Mouse (Mus musculus): Measurements from ENCODE around the gene Cldn12. TPM values are rescaled to one million over a fixed set of nuclear protein-coding genes. Genes with fewer than 3 reads are reported as not detected.
A peak's percentile ranks its signal among the peaks of the same experiment; 100 is the strongest.

The Cldn12 gene
- polyA plus RNA-seq, 1 experiment from 2014 or later = 29.9 TPM

DNA sequence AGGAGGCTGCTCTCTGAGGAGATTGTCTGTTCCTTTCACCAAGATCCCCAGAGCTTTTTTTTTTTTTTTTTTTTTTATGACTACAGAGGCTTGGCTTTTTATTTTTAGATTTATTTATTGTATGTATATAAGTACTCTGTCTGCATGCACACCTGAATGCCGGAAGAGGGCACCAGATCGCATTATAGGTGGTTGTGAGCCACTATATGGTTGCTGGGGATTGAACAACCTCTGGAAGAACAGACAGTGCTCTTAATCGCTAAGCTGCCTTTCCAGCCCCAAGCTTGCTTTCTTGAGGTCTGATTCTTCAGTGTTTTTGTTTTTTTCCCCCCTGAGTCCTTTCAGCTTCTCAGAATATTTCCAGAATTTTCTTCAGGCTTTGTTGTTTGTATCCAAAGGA, 28.7 kb downstream of the Cldn12 start:
- H3K27ac ChIP-seq (replicated peaks; ENCODE audit: low read depth, low read length) = no peak overlapping the region
- H3K9me3 ChIP-seq (replicated peaks; ENCODE audit: control insufficient read depth, low read length) = no peaks in the 10 kb centered on the region
- H3K4me2 ChIP-seq (ENCODE audit: low read depth, low read length) = no peak overlapping the region
- H3K27me3 ChIP-seq (ENCODE audit: control insufficient read depth, insufficient read depth, low read length) = no peaks in the 10 kb centered on the region
- 38% methylated on average over 3 of the region's 3 CpGs for WGBS
- no peak overlapping the region for H3K4me3 ChIP-seq (ENCODE audit: low read depth, low read length)
- DNase-seq (ENCODE audit: low spot score) (no peak), ATAC-seq (replicated peaks; ENCODE audit: insufficient number of reproducible peaks, low FRiP score, low TSS enrichment, low read depth) (no peak)
- H3K36me3 ChIP-seq (replicated peaks; ENCODE audit: control insufficient read depth, insufficient read depth, low read depth, low read length) = no peaks in the 10 kb centered on the region
- H3K9ac ChIP-seq (replicated peaks; ENCODE audit: low read length) = no peak overlapping the region
- no peaks in the 10 kb centered on the region for H3K4me1 ChIP-seq (ENCODE audit: control insufficient read depth, insufficient read depth, low read length)

DNA sequence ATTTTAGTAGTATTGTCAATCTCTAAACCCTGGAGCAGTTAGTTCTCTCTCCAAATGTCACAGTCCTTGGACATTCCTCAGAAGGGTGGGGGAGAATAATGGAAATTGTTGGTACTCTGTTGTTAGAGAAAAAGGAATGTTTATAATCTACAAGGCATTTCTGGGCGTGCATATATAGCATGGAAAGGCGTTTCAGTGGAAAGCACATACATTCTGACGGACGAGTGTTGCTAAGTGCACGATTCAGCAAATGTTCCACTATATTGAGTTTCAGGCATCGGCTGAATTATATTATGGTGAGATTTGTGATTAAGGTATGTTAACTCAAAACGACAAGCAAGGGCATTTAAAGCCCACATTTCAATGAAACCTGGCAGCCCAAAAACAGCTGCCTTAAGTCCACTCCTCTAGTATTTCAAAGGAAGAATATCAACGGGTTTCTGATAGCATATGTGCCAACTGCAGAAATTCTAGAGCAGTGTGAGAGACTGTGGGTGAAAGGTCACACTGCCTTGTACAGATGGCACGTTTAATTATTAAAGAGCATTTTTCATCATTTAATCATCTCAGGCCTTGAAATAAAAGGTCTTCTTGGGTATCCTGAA, 31.4 kb downstream of the Cldn12 start:
- WGBS = 46% methylated on average over 9 of the region's 9 CpGs
- ATAC-seq (replicated peaks; ENCODE audit: insufficient number of reproducible peaks, low FRiP score, low TSS enrichment, low read depth) (peak; percentile 57), DNase-seq (ENCODE audit: low spot score) (peak; percentile 47)
- Histone ChIP-seq H3K36me3 (replicated peaks; ENCODE audit: control insufficient read depth, insufficient read depth, low read depth, low read length) (no peaks in the 10 kb centered on the region), H3K9ac (replicated peaks; ENCODE audit: low read length) (no peak overlapping the region), H3K27ac (replicated peaks; ENCODE audit: low read depth, low read length) (no peak overlapping the region), H3K27me3 (ENCODE audit: control insufficient read depth, insufficient read depth, low read length) (no peaks in the 10 kb centered on the region), H3K4me3 (ENCODE audit: low read depth, low read length) (no peak overlapping the region), H3K9me3 (replicated peaks; ENCODE audit: control insufficient read depth, low read length) (no peaks in the 10 kb centered on the region), H3K4me1 (ENCODE audit: control insufficient read depth, insufficient read depth, low read length) (no peaks in the 10 kb centered on the region), H3K4me2 (ENCODE audit: low read depth, low read length) (no peak overlapping the region)

DNA sequence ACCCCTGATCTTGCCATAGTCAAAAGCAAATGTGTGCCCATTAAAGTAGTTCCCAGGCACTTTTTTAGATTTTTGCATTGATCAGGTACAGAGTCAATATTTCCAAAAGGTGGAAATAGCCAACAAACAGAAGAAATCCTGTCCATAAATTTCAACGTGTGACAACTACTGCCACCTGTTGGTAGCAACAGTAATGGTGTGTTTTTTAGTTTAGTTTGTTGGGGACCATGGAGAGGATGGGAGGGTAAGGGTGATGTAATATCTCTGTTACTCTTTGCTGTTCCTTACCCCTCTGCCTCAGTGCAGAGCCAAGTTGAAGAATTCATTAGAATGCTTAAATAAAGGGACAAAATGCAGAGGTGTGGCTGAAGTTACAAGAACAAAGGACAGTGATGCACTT, 33.1 kb downstream of the Cldn12 start:
- 3% methylated on average over 1 of the region's 1 CpGs for WGBS
- Histone ChIP-seq H3K4me1 (ENCODE audit: control insufficient read depth, insufficient read depth, low read length) (no peaks in the 10 kb centered on the region), H3K4me2 (ENCODE audit: low read depth, low read length) (no peak overlapping the region), H3K4me3 (ENCODE audit: low read depth, low read length) (no peak overlapping the region), H3K36me3 (replicated peaks; ENCODE audit: control insufficient read depth, insufficient read depth, low read depth, low read length) (no peaks in the 10 kb centered on the region), H3K27ac (replicated peaks; ENCODE audit: low read depth, low read length) (no peak overlapping the region), H3K9me3 (replicated peaks; ENCODE audit: control insufficient read depth, low read length) (no peaks in the 10 kb centered on the region), H3K9ac (replicated peaks; ENCODE audit: low read length) (no peak overlapping the region), H3K27me3 (ENCODE audit: control insufficient read depth, insufficient read depth, low read length) (no peaks in the 10 kb centered on the region)
- no peak for ATAC-seq (replicated peaks; ENCODE audit: insufficient number of reproducible peaks, low FRiP score, low TSS enrichment, low read depth)
- peak; percentile 66 for DNase-seq (ENCODE audit: low spot score)

DNA sequence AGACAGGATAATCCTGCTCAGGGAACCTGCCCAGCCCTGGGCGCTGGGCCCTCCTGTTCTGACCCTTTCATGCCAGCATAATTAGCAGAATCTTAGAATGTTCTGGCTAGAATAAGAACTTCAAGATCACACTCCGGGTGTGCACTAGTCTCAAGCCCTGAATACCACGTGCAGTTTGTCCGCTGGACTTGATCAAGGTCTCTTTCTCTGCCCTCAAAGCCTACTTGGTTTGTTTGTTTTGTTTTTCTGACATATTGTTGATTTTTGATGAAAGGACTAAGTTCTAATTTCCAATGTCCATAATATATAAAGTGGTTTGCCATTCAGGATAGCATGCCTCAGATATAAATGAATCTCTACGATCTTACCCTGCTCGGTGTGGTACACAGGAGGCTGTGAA, 35.7 kb downstream of the Cldn12 start, which contains the start of gene 1700015F17Rik:
1700015F17Rik (minus strand) TSS at position 101 of the 400 bp plus-strand sequence.
- no peak for DNase-seq (ENCODE audit: low spot score)
- Histone ChIP-seq H3K9ac (replicated peaks; ENCODE audit: low read length) (no peak within 1 kb of the TSS), H3K4me3 (ENCODE audit: low read depth, low read length) (no peak within 1 kb of the TSS), H3K4me1 (ENCODE audit: control insufficient read depth, insufficient read depth, low read length) (no peaks in the 10 kb centered on the region), H3K27me3 (ENCODE audit: control insufficient read depth, insufficient read depth, low read length) (no peaks in the 10 kb centered on the region), H3K36me3 (replicated peaks; ENCODE audit: control insufficient read depth, insufficient read depth, low read depth, low read length) (no peaks in the 10 kb centered on the region), H3K27ac (replicated peaks; ENCODE audit: low read depth, low read length) (no peak within 1 kb of the TSS), H3K4me2 (ENCODE audit: low read depth, low read length) (no peak within 1 kb of the TSS), H3K9me3 (replicated peaks; ENCODE audit: control insufficient read depth, low read length) (no peaks in the 10 kb centered on the region)
- ATAC-seq (replicated peaks; ENCODE audit: insufficient number of reproducible peaks, low FRiP score, low TSS enrichment, low read depth) = no peak
- 93% methylated on average over 6 of the region's 6 CpGs for WGBS

DNA sequence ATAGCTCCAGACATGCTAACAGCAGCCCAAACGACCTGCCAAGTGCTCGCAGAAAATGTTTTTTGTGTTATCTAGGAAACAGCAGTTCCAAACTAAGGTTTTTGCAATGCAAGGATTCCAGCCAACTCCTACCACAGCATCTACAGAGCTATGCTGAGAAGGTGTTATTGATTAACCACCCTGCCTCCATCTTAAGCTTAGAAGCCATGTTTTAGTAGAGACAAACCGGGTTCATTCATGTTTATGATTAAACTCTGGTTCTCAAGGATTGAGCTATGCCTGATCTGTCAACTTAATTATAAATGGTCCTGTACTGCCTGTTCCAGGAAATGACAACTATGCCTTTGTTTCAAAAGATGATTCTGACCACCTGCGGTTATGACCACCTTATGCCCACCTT, 38.6 kb downstream of the Cldn12 start:
- H3K9ac ChIP-seq (replicated peaks; ENCODE audit: low read length) = no peak overlapping the region
- H3K27me3 ChIP-seq (ENCODE audit: control insufficient read depth, insufficient read depth, low read length) = no peaks in the 10 kb centered on the region
- H3K27ac ChIP-seq (replicated peaks; ENCODE audit: low read depth, low read length) = no peak overlapping the region
- DNase-seq (ENCODE audit: low spot score) (no peak), ATAC-seq (replicated peaks; ENCODE audit: insufficient number of reproducible peaks, low FRiP score, low TSS enrichment, low read depth) (no peak)
- no peak overlapping the region for H3K4me3 ChIP-seq (ENCODE audit: low read depth, low read length)
- no peaks in the 10 kb centered on the region for H3K4me1 ChIP-seq (ENCODE audit: control insufficient read depth, insufficient read depth, low read length)
- no peaks in the 10 kb centered on the region for H3K9me3 ChIP-seq (replicated peaks; ENCODE audit: control insufficient read depth, low read length)
- 80% methylated on average over 4 of the region's 4 CpGs for WGBS
- no peaks in the 10 kb centered on the region for H3K36me3 ChIP-seq (replicated peaks; ENCODE audit: control insufficient read depth, insufficient read depth, low read depth, low read length)
- H3K4me2 ChIP-seq (ENCODE audit: low read depth, low read length) = no peak overlapping the region

DNA sequence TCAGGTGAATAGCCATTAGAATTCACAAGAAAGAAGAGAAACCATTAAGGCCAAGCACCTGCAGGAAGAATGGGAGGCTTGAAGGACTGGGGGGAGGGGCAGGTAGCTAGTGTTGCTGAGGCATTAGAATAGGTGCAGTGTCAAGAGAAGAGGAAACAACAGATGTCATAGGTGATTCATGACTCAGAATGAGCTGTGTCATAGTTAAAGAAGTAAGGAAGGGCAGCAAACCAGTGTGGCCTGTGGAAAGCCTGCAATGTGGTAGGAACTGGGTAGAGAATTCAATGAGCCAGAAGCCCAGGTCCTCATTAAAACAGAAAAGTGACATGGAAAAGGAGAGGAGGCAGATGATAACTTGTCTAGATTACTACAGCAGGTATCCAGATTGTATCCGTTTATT, 49.5 kb downstream of the Cldn12 start:
- Histone ChIP-seq H3K36me3 (replicated peaks; ENCODE audit: control insufficient read depth, insufficient read depth, low read depth, low read length) (no peaks in the 10 kb centered on the region), H3K9ac (replicated peaks; ENCODE audit: low read length) (no peak overlapping the region), H3K4me1 (ENCODE audit: control insufficient read depth, insufficient read depth, low read length) (no peaks in the 10 kb centered on the region), H3K4me3 (ENCODE audit: low read depth, low read length) (no peak overlapping the region), H3K27ac (replicated peaks; ENCODE audit: low read depth, low read length) (no peak overlapping the region), H3K4me2 (ENCODE audit: low read depth, low read length) (no peak overlapping the region), H3K9me3 (replicated peaks; ENCODE audit: control insufficient read depth, low read length) (no peaks in the 10 kb centered on the region), H3K27me3 (ENCODE audit: control insufficient read depth, insufficient read depth, low read length) (no peaks in the 10 kb centered on the region)
- ATAC-seq (replicated peaks; ENCODE audit: insufficient number of reproducible peaks, low FRiP score, low TSS enrichment, low read depth) = no peak
- DNase-seq (ENCODE audit: low spot score) = no peak
- 63% methylated on average over 1 of the region's 1 CpGs for WGBS

Other genes with a start within 250 kb of the Cldn12 start
- 29.1 and 29.9 TPM in 2 replicates for gene Cdk14, start 94.6 kb downstream of the Cldn12 start, polyA plus RNA-seq (2014; fragmentation: Nextera tagmentation; extraction: Ambion mirVana)
- gene 1700015F17Rik, start 35.8 kb downstream of the Cldn12 start, polyA plus RNA-seq (2014; fragmentation: Nextera tagmentation; extraction: Ambion mirVana) = not detected in 2 replicates
- 41.9 and 45.8 TPM in 2 replicates for gene Gtpbp10, start 44.6 kb upstream of the Cldn12 start, polyA plus RNA-seq (2014; fragmentation: Nextera tagmentation; extraction: Ambion mirVana)
- 3.3 and 4.0 TPM in 2 replicates for gene Gm8773, start 58.8 kb upstream of the Cldn12 start, polyA plus RNA-seq (2014; fragmentation: Nextera tagmentation; extraction: Ambion mirVana)
- gene Cfap69, start 149.3 kb upstream of the Cldn12 start, polyA plus RNA-seq (2014; fragmentation: Nextera tagmentation; extraction: Ambion mirVana) = 3.1 and 3.8 TPM in 2 replicates
- 8.2 and 8.6 TPM in 2 replicates for gene Steap2, start 179.6 kb upstream of the Cldn12 start, polyA plus RNA-seq (2014; fragmentation: Nextera tagmentation; extraction: Ambion mirVana)
- 3.9 and 5.5 TPM in 2 replicates for gene Steap1, start 234.4 kb upstream of the Cldn12 start, polyA plus RNA-seq (2014; fragmentation: Nextera tagmentation; extraction: Ambion mirVana)

Data from embryonic facial prominence, embryonic 11.5 days (tissue).